Mouse (Mus musculus) cerebellum, adult 18-20 months (tissue): ENCODE data around the gene Efhc1.
A peak's percentile ranks its signal among the peaks of the same experiment; 100 is the strongest.
"Not testable (repeated sequence)": the region's sequence is repeated elsewhere in the genome, so short reads cannot be mapped to it uniquely, and the experiment has no call there.

Experiments
- DNase-seq, 2 experiments: peaks; one replicate each; pipeline ENCODE4 v3.0.0; 2021

The Efhc1 gene

DNA sequence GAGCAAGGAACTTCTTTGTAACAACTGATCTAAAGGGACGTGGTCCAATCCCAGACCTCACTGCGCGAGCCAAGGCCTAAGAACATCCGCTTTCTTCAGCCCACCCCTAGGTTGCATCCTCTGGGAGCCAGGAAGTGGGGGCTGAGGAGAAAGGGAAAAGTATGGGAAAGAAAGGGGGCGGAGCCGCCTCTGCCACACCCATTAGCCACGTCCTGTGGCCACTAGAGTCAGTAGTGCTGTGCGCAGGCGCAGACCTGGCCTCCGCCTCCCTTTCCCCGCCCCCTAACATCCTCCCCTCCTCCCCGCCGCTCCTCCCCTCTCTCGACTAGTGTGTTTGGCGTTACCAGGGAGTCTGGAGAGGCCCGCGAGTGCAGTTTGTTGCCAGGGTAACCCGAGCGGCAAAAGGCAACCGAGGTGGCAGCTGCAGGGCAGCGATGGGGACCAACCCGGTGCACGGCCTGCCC lies at the start of gene Efhc1:
Gene Efhc1, plus strand, starts transcription at position 327 of the 464 bp plus-strand sequence.
- peak; percentile 90 to 93 for DNase-seq

DNA sequence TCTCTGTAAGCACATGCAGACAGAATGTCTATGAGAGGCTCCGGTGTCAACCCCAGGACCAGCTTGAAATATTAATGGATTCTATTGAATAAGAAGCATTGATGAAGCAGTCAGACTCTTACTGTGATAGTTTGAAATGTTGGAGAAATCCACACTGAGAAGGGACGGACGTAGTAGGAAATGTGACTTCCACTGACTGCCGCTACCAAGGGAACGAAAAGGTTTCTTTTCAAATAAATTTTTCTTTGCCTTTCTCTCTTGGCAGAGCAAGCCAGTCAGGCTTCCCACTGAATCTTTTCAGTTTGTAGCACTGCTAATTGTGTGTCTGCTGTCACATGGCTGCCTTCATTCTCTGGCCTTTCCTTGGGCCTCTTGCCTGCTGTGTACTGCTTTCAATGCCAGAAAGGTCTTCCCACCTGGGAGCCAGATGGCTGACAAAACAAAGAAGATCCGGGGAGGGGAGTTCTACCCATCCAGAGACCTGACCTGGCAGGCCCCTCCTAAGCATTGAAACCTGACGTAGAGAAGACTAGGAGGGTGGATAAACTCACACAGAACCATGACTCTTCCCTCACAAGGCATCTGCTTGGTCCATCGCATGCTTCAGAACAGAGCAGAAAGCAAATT lies 45.8 kb upstream of the Efhc1 start:
- DNase-seq: peak; percentile 81 to 86

DNA sequence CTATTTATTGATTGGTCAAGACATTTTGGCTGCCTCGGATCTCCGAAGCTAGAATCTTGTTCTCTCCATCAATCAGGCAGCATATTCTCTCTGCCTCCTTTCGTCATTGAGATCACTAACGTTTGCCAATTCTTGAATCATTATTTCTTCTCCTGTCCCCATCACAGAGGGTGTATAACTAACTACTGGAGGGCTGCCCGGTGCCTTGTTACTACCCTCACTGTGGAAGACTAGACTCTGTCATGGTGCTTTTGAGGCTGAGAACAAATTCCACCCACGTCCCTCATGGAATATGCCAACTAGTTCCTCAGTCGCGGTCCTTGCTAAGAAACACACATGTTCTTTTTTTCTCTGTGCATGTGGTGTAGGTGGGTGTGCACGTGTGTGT lies 45.3 kb upstream of the Efhc1 start:
- DNase-seq: peak; percentile 51 to 58

DNA sequence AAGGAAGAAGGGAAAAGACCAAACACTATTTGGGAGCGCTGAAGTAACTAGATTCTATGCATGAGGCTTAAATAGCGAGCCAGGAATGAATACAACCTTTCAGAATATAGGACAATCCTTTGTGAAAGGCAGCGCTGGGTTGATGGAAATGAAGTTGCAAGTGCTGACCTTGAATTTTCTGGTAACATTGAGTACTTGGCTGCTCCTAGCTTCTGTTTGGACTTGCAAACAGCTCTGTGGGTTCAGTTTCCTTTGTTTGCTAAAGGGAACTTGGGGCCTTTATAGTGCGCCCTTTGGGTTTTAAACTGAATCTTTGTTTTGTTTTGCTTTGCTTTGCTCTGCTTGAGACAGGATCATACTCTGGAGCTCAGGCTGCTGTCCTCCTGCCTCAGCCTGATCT lies 42.9 kb upstream of the Efhc1 start:
- no peak for DNase-seq

DNA sequence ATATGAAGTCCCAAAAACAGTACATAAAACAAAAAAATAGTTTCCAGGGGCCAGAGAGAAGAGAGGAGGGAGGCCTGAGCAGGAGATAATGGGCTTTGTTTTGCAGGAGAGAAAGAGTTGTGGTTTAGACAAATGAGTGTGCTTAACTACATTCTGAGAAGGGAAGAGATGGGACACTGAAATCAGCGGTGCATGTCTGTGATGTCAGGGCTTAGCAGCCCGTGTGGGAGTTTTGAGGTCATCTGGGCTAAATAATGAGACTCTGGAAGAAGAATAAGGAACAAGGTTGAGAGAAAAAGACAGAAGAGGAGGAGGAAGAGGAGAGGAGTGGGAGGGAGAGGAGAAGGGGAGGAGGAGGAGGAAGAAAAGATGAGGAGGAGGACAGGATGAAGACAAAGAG lies 39.3 kb upstream of the Efhc1 start:
- no peak for DNase-seq

DNA sequence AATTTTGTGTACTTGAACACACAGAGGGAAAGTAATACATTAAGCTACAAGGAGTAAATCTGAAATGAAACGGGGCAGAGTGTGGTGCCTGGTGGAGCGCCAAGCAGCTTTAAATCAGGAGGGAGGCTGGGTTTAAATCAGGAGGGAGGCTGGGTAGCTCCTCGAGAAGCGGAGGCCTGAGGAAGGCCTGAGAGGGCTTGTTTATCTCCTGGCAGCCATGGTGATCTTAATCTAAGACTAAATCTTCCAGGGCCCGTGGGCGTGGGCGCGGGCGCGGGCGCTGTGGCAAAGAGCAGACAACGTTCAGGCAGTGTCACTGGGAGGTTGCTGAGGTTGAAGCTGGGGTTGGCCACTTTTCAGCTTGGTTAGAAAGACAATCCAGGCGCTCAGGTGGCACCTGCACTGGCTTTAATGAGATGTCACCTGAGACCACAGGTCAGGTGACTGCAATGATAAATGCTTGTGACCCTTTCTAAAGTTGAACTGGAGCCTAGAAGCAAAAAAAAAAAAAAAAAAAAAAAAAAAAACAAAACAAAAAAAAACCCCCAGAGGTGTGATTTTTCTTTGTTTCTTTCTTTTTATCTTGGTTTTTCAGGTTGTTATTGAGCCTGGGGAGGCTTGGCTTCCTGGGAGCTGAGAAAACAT lies 38.8 kb upstream of the Efhc1 start:
- DNase-seq: no peak

DNA sequence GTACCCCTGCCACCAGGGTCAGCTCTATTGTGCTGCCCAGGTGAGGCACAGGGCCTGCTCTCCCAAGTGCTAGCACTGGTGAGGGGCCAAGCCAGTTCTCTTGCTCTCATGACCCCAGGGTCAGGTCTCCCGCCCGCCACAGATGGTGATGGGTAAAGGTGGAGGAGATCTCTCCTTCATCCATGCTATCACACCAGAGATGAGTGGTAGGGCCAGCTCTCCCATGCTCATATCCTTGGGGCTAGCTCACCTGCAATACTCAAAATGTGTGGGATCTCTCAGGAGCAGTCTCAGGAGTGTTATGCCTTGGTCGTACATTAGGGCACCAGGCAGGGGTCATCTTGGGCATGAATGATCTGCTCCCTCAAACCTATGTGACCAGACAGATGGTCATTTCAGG lies 36.7 kb upstream of the Efhc1 start:
- DNase-seq: no peak

DNA sequence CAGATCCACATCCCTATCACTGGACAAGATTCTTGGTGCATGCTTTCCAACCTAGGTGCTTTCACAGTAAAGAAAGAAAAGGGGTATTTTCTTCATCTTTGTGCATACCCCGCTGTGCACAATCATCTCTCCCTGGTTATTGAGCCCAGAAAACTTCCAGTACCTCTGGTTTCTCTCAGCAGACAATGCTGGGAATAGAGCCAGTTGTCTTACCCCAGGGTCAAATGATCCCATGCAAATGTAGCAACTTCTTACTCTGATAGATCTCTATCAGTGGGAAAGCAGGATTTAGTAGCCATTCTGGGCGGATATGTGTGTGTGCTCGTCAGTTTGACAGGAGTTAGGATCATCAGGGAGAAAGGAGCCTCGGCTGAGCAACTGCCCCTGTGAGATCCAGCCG lies 35.8 kb upstream of the Efhc1 start:
- DNase-seq: no peak

DNA sequence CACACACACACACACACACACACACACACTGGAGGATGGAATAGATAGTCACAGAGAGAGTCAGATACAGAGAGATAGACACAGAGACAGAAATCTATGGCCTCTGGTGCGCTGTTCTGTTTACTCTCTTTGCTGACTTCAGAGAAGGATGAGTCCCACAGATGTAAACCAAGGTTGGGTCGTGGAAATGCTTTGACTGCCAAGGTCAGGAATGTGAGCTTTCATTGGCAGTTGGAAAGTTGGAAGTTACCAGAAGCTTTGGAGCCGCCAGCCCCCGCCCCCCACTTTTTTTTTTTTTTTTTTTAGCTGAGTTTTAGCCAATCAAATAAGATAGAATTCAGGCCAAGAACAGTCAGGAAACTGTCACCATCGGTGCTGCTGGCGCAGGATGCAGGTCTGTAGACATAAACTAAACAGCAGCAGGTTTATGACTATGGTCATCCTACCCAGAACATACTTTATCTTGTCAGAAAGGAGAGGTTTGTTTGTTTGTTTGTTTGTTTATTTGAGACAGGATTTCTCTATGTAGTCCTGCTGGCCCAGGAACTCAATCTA lies 33.9 kb upstream of the Efhc1 start:
- no peak for DNase-seq

DNA sequence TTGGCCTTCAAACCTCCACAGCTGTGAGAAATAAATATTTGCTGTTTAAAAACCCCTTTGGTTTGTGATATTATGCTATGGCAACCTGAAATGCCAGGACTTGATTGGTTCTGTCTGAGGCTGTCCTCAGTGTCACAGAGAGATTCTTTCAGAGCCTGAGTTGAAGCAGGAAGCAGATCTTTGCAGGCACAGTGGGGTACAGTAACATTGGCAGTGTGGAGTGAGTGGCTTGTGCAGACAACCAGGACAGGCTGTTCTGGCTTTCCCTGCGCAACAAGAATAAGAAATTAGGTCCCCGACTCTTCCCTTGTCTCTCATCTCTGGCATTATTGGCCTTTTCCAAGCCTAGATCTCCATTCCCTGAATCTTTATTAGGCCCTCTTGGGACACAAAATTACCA lies 31.7 kb upstream of the Efhc1 start:
- DNase-seq: peak; percentile 62 to 75

DNA sequence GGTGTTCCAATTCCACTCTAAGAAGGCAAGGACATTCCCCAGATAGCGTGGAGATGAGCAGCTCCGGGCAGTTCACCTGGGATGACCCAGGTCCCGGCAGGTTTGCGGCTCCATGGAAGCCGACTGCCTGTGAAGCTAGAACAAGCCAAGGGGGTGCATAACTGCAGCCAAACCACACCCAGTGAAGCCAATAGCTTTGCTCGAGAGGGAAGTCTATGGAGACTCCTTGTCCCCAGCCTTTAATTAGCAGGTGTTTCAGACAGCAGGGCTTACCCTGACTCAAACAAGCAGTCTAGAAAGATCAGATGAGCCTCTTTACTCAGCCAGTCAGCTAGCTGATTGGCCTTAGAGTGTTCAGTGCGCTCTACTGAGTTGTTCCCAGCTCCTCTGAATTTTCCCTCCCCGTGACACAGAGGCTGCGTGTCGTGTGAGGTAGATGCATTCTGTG lies 30.3 kb upstream of the Efhc1 start:
- DNase-seq: peak; percentile 78 to 84

DNA sequence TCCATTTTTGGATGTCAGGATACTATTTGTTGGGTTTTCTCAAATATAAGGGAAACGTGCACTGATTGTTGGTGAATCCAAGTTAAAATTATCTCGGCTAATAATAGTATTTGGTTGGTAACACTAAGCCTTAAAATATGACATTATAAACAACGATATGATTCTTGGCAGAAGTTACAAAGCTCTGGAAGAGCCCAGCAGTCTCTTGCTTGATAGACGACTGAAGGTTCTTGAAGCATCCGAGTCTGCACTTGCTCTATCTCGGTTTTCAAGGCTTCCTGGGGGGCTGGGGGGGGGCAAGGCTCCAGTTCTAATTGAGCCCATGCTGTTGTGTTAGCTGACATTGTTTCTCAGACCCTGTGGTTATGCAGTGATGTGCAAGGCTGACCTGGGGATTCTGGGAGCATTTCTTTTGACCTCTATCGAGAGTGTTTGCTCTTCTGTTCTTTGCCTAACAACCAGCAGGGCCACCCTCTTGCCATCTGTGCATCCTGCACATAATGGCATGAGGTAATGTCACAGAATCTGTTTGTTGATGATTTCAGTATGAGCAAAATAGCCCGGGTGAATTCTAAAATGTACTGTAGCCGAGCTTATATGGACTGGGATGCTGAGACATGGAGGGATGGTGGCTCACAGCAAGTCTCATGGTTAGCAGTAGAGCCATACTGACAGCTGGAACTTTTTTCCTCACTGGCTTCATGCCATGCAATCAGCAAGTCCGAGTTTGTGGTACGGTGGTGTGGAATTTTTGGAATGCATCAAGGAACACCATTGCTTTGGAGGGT lies 28.6 kb upstream of the Efhc1 start:
- peak; percentile 82 to 89 for DNase-seq

DNA sequence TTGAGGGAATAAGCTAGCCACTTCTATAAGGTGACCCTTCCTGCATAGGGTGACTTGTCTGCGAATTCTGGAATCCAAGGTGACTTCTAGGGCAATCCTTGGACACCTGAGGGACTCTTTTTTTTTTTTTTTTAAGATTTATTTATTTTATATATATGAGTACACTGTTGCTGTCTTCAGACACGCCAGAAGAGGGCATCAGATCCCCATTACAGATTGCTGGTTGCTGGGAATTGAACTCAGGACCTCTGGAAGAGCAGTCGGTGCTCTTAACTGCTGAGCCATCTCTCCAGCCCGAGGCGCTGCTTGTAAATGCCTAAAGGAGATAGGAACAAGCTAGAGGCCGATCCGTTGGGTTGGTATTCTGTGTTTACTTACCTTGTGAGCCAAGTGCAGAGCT lies 26.1 kb upstream of the Efhc1 start:
- DNase-seq: not testable (repeated sequence)

DNA sequence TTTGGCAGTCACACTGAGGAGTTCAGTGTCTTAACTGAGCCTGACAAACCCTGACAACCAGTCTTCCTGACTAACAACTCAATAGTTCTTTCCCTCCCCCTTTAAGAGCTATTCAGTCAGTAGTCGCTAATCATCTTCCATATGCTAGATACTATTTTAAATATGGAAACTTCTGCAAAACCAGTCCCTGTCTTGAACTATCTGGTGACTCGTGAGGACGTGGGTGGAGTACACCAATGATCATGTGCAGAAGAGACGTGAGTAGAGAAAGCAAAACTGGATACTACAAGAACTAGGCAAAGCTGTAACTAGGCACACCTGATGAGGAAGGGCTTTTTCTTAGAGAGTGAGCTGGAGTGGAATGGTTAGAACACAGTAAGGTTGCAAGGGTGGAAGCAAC lies 25.5 kb upstream of the Efhc1 start:
- DNase-seq: no peak

DNA sequence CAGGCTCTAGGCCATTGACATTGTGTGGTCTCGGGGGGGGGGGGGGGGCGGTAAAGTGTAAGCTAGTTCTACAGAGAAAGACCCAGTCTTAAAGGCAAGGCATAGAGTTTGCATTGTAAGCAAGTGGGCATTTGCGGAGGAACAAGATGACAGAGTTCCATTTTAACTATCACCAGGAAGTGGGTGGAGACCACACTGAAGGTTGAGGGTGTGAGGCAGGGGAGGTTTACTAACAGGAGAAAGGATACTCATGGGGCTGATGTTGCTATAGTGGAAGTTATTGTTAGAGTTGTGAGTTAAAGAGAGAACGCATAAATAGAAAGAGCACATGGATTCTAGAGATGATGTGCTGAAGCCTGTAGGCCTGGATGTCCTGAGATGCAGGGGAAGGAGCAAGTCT lies 25.1 kb upstream of the Efhc1 start:
- no peak for DNase-seq

DNA sequence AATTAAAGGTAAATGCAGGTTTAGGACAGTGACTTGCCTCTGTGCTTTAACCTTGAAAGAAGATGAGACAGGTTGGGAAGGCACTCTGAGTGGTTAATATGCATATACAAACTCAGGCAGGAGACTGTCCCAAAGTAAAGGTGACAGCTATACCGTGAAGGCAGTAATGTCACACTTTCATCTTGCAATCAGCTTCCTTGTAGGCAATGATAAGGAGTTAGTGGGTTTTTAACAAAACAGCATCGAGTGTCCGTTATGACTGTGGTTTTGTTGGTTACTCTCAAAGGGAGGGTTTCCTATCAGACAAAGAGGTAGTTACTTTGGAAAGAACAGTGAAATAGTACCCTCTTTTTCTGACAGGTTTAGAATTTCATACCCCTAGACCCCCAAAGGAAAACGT lies 22.9 kb upstream of the Efhc1 start:
- DNase-seq: no peak

DNA sequence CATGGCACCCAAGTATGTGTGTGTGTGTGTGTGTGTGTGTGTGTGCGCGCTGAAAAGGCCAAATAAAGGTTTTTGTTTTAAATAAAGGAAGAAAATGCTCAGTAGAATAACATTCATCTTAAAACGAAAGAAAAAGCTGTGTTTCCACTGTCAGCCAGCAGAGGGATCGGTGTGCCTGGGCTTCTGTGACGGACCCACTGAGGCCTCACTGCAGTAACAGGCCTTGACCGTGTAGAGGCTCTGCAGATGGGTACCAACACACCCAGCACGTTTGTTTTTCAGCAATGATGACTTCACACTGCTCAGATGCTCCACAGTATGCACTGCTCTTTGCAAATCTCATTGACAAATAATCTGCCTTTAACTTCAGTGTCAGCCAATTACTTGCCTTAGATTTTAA lies 18.0 kb upstream of the Efhc1 start:
- peak; percentile 74 to 76 for DNase-seq

DNA sequence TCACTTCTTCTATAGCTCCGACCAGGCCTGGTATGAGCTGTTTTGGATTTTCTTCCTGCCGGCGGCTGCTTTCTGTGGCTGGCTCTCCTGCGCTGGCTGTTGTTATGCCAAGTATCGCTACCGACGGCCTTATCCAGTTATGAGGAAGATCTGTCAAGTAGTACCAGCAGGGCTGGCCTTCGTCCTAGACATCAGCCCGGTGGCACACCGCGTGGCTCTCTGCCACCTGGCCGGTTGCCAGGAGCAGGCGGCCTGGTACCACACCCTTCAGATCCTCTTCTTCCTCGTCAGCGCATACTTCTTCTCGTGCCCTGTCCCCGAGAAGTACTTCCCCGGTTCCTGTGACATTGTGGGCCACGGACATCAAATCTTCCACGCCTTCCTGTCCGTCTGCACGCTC lies 16.3 kb upstream of the Efhc1 start:
- peak; percentile 55 to 76 for DNase-seq

DNA sequence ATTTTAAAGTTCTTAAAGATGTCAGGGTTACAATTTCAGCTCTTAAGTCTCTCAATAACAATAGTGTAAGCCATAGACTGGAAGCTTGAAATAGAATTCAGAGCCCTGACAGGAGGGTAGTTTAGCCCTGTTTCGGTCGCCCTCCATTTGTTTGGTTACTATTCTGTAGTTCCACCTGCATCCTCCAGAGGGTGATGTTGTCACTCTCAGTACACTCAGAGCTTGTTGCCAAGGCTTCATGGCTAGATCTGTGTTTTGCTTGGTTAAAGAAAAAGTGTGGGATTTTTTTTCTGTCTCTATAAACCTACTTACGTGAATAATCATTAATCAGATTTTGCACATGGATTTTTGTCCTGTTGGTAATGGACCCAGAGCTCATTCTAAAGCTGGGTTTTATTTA lies 12.4 kb upstream of the Efhc1 start:
- DNase-seq: peak; percentile 66 to 73

DNA sequence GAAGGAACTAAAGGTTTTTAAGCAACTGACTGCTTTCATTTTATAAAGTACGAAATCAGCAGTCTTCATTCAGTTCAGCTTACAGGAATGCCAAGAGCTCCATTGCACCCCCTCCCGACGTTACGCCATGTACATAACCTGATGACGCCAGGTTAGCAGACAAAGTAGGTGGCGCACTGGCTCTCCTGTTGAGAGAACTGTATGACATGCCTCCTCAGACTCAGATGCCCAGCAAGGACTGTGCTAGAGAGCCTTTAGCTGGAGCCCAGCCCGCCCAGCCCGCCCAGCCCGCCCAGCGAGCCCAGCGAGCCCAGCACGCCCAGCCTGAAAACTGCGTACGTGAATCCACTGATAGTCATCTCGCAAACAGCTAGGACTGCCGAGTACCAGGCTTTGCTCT lies 11.3 kb upstream of the Efhc1 start:
- no peak for DNase-seq

DNA sequence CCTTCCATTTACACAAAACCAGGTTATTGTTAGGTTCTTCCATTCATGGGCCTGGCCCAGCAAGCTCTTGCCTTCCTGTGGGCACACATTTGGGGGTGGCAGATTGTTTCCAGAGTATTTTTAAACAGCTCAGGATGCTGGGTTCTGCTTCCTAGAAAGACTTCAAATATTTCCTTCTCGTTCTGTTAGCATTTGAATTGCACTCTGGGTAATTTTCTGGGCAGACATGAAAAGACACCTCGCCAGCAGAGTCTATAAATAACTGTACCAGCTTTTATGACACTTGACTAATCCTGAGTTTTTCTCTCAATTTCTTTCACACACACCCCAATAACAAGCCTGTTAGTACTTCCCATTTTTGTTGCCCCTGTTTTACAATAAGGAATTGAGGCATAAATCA lies 10.1 kb upstream of the Efhc1 start:
- DNase-seq: no peak

DNA sequence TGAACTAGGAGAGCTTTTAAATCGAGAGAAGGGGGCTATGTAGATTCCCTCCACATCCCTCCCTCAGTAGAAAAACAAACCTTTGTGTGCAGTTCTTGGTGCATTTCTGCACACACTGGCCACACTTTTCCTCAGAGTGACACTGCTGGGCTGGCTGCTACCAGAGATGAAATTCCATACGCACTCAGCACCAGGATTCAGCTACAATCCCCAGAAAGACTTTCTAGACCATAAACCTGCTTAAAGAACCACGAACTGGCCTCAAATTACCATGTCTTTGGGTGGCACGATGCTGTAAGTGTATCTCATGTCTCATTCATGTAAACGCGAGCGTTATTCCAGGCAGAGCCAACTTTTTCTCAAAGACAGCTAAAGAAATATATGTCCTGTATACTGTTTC lies 9.6 kb upstream of the Efhc1 start:
- DNase-seq: no peak

DNA sequence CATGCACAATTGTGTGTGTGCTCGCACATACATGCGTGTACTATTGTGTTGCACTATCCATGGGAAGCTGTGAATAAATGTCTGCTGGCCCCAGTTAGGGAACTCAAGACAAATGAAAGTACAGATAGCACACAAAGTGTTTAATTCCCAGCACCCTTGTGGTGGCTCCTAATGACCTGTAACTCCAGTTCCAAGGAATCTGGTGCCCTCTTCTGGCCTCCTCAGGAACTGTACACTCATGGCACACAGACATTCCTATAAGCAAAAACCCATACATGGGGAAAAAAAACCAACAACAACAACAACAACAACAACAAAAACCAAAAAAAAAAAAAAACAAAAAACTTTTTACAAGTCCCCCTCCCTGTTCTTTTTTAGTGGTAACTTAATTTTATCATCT lies 8.4 kb upstream of the Efhc1 start:
- no peak for DNase-seq

DNA sequence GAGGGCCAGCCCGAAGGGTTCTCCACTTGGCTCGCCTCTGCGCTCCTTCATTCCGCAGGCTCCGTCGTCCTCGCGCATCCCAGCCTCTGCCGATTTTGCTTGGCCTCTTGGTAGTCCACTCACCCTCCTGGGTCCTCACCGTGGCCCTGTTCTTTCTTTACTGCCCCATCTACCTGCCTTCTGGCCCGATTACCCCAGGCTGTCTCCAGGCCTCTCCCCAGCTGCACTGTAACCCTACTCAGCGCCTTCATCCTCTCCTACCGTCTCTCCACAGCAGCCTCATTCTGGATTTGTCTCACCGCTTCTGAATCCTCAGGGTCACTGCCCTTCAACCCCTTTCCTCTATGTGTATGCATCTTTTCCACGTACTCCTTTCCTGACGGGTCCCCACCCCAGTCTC lies 373 bp downstream of the Efhc1 start:
- no peak for DNase-seq
